Mouse (Mus musculus): ENCODE measurements around the gene 2810408A11Rik. TPM values are rescaled to one million over a fixed set of nuclear protein-coding genes. Genes with fewer than 3 reads are reported as not detected.

The 2810408A11Rik gene
- total RNA-seq, 1 experiment from 2014 or later = 1.2 TPM

- no peak for DNase-seq
Observed at GRCm38 (mm10) chr11:69912716-69913530, 12.1 kb upstream of the 2810408A11Rik start.

GRCm38 (mm10) chr11:69911701-69912100, 10.9 kb upstream of the 2810408A11Rik start:
- DNase-seq = no peak

- DNase-seq = no peak
Observed at GRCm38 (mm10) chr11:69910781-69911560, 10.2 kb upstream of the 2810408A11Rik start.

GRCm38 (mm10) chr11:69910177-69910576, 9.4 kb upstream of the 2810408A11Rik start:
- no peak for DNase-seq

GRCm38 (mm10) chr11:69909174-69909573, 8.4 kb upstream of the 2810408A11Rik start:
- no peak for DNase-seq

GRCm38 (mm10) chr11:69908645-69909044, 7.9 kb upstream of the 2810408A11Rik start:
- DNase-seq = no peak

GRCm38 (mm10) chr11:69904311-69904710, 3.5 kb upstream of the 2810408A11Rik start:
- no peak for DNase-seq

GRCm38 (mm10) chr11:69902972-69903371, 2.2 kb upstream of the 2810408A11Rik start:
- DNase-seq = no peak

GRCm38 (mm10) chr11:69901993-69902392, 1.2 kb upstream of the 2810408A11Rik start:
- no peak for DNase-seq

- DNase-seq = peak; percentile 90
Observed at GRCm38 (mm10) chr11:69901406-69901846, 639 bp upstream of the 2810408A11Rik start.

- DNase-seq = no peak
Observed at GRCm38 (mm10) chr11:69899870-69900269, 917 bp downstream of the 2810408A11Rik start.

GRCm38 (mm10) chr11:69895291-69895690, 5.5 kb downstream of the 2810408A11Rik start, which contains the start of gene Acap1:
Gene Acap1, minus strand, starts transcription at chr11:69895539.
- DNase-seq = no peak

- no peak for DNase-seq
Observed at GRCm38 (mm10) chr11:69894671-69895070, 6.1 kb downstream of the 2810408A11Rik start.

GRCm38 (mm10) chr11:69891482-69891881, 9.3 kb downstream of the 2810408A11Rik start:
- DNase-seq = no peak

GRCm38 (mm10) chr11:69886907-69887635, 13.7 kb downstream of the 2810408A11Rik start:
- no peak for DNase-seq

GRCm38 (mm10) chr11:69884663-69885062, 16.1 kb downstream of the 2810408A11Rik start:
- DNase-seq = no peak

GRCm38 (mm10) chr11:69884240-69884639, 16.5 kb downstream of the 2810408A11Rik start:
- no peak for DNase-seq

- peak; percentile 36 for DNase-seq
Observed at GRCm38 (mm10) chr11:69883527-69884151, 17.1 kb downstream of the 2810408A11Rik start.

GRCm38 (mm10) chr11:69883066-69883465, 17.7 kb downstream of the 2810408A11Rik start:
- no peak for DNase-seq

- DNase-seq = no peak
Observed at GRCm38 (mm10) chr11:69881787-69882670, 18.8 kb downstream of the 2810408A11Rik start.

Data from adrenal gland, postnatal 25 days (tissue).